Mouse (Mus musculus): ENCODE data around the gene Hes7. TPM values are rescaled to one million over a fixed set of nuclear protein-coding genes. Genes with fewer than 3 reads are reported as not detected.

Gene Hes7
- total and polyA plus RNA-seq, 3 experiments, result 0.04 TPM; not detected in 2

DNA sequence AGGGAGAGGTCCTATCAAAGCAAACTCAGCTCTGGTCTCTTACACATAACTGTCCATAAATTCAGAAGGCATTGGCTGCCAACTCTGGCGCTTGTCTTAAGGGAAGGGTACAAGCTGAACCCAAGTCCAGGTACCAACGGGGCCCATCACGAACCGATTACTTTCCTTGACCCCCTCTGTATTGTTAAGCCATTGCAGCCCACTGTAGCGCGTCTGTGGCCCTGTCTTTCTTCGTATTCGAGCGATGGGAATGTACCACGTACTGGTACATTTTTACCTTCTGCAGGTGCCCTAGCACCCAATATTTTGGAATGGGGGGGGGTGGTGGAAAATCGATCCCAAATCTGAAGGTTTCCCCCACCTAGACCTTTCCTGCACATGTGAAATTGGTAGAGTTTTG is 48.0 kb upstream of the Hes7 start:
- TF ChIP-seq BHLHE40 (IDR thresholded peaks at IDR 0.05; ENCODE audit: low read depth, low read length), result no peak
- no peak for TF ChIP-seq POLR2A (IDR thresholded peaks at IDR 0.05; ENCODE audit: low read depth, low read length)
- no peak for TF ChIP-seq SMC3 (IDR thresholded peaks at IDR 0.05; ENCODE audit: low read depth, low read length)
- Histone ChIP-seq H3K79me2 (replicated peaks; ENCODE audit: control insufficient read depth, extremely low read depth, insufficient read depth, poor library complexity, severe bottlenecking) (no peaks in the 10 kb centered on the region), H3K4me2 (ENCODE audit: insufficient read depth, low read depth, poor library complexity, severe bottlenecking) (peak overlapping the region; percentile 85), H3K4me1 (ENCODE audit: control insufficient read depth in 1 of 2, insufficient read depth in 2 of 2) (peaks cover 13 to 46% of the 10 kb centered on the region in 2 experiments), H3K9me3 (replicated peaks; ENCODE audit: low read length) (no peaks in the 10 kb centered on the region), H3K9ac (ENCODE audit: insufficient read depth, low read depth) (peak overlapping the region; percentile 88), H3K27me3 (replicated peaks) (peaks cover 4% of the 10 kb centered on the region), H3K36me3 (replicated peaks in 1 of 2; ENCODE audit: control insufficient read depth in 1 of 2, insufficient read depth in 1 of 2, low read length in 1 of 2) (no peaks in the 10 kb centered on the region), H3K4me3 (replicated peaks in 1 of 3; ENCODE audit: low read depth in 2 of 3, low read length in 2 of 3, poor library complexity in 1 of 3) (peak overlapping the region in 1 of 3 experiments; percentile 46), H3K27ac (ENCODE audit: insufficient read depth, low read depth) (no peak overlapping the region)
- in situ Hi-C loops (cut with MboI; ENCODE audit: low pct_ligation_motif_present, low pct_unique_long_range_greater_than_20kb, low sequenced_read_pairs) (no loop called here), dilution Hi-C loops (cut with MboI; ENCODE audit: extremely low pct_ligation_motif_present, extremely low pct_unique_long_range_greater_than_20kb, low sequenced_read_pairs) (no loop called here)
- no peak for DNase-seq (ENCODE audit: extremely low read depth)

DNA sequence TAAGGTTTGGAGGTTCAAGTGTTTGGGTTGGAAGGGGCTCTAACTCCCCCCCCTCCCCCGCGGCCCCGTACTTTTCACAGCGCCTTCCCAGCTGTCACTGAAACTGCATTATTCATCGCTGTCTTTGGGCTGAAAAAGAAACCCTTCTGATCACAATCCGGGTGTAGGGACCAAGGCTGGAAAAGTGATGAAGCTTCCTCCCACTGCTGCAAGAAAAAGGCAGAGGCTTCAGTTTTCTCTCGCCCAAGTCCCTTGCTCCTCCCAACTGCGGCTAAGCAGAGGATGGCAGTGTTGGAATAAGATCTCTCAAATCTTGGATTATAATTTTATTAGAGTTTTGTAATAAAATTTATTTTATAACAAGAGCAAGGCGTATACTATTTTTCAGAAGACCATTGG is 47.5 kb upstream of the Hes7 start:
- H3K4me2 ChIP-seq (ENCODE audit: insufficient read depth, low read depth, poor library complexity, severe bottlenecking), result peak overlapping the region; percentile 85
- H3K79me2 ChIP-seq (replicated peaks; ENCODE audit: control insufficient read depth, extremely low read depth, insufficient read depth, poor library complexity, severe bottlenecking), result no peaks in the 10 kb centered on the region
- no peaks in the 10 kb centered on the region for H3K36me3 ChIP-seq (replicated peaks in 1 of 2; ENCODE audit: control insufficient read depth in 1 of 2, insufficient read depth in 1 of 2, low read length in 1 of 2)
- peaks cover 3% of the 10 kb centered on the region for H3K27me3 ChIP-seq (replicated peaks)
- DNase-seq (ENCODE audit: extremely low read depth), result no peak
- peak overlapping the region; percentile 88 for H3K9ac ChIP-seq (ENCODE audit: insufficient read depth, low read depth)
- TF ChIP-seq CTCF (conservative IDR thresholded peaks at IDR 0.05 in 1 of 2, IDR thresholded peaks at IDR 0.05 in 1 of 2; ENCODE audit: low read depth in 2 of 2, low read length in 2 of 2) (no peak), EP300 (IDR thresholded peaks at IDR 0.05; ENCODE audit: low read length) (peak; percentile 13; the same call in 1 of the 2 replicates), SIN3A (IDR thresholded peaks at IDR 0.05; ENCODE audit: low read length) (no peak), POLR2AphosphoS2 (IDR thresholded peaks at IDR 0.05; ENCODE audit: low read depth, low read length) (no peak)
- peaks cover 13 to 49% of the 10 kb centered on the region in 2 experiments for H3K4me1 ChIP-seq (ENCODE audit: control insufficient read depth in 1 of 2, insufficient read depth in 2 of 2)
- in situ Hi-C loops (cut with MboI; ENCODE audit: low pct_ligation_motif_present, low pct_unique_long_range_greater_than_20kb, low sequenced_read_pairs), result no loop called here
- H3K9me3 ChIP-seq (replicated peaks; ENCODE audit: low read length), result no peaks in the 10 kb centered on the region
- peak overlapping the region; percentile 5 to 51 (median 46) for H3K4me3 ChIP-seq (replicated peaks in 1 of 3; ENCODE audit: low read depth in 2 of 3, low read length in 2 of 3, poor library complexity in 1 of 3)
- H3K27ac ChIP-seq (ENCODE audit: insufficient read depth, low read depth), result no peak overlapping the region
- dilution Hi-C loops (cut with MboI; ENCODE audit: extremely low pct_ligation_motif_present, extremely low pct_unique_long_range_greater_than_20kb, low sequenced_read_pairs), result no loop called here

DNA sequence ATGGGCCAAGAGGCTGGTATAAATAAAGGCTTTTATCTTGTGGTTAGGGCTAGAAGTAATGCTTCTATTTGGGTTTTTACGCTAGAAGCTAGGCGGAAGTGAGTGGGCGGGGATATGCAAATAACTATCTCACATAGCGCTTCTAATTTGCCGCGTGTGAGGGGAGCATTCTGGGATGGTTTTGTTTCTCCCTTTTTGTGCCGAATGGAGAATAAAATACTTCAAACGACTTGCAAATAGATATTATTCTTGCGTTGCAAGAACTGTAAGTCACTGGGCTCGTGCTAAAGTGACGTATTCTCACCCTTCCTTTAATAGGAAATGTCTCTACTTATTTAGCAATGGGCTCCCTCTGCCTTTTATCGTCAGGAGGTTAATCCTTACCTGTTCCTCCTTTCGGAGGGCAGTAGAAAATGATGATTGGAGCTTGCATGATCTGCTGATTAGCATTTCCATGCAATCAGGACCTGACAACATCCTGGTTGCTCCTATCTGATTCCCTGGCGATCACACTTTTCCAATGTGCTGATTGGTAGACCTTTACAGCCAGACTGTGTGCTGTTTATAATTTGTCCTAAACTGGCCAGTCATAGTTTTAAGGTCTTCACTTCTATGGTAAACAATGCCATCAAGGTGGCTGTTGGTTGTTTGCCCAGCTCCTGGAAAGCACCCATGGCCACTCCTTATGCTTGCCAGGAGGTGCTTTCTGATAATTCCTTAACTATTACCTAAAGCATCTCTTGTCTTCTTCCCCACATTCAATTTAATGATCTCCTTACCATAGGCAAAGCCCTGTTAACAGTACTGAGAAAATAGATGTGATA is 46.9 kb upstream of the Hes7 start:
- no peaks in the 10 kb centered on the region for H3K79me2 ChIP-seq (replicated peaks; ENCODE audit: control insufficient read depth, extremely low read depth, insufficient read depth, poor library complexity, severe bottlenecking)
- H3K4me2 ChIP-seq (ENCODE audit: insufficient read depth, low read depth, poor library complexity, severe bottlenecking), result peak overlapping the region; percentile 85
- peaks cover 2% of the 10 kb centered on the region for H3K27me3 ChIP-seq (replicated peaks)
- H3K36me3 ChIP-seq (replicated peaks in 1 of 2; ENCODE audit: control insufficient read depth in 1 of 2, insufficient read depth in 1 of 2, low read length in 1 of 2), result no peaks in the 10 kb centered on the region
- peaks cover 16 to 55% of the 10 kb centered on the region in 2 experiments for H3K4me1 ChIP-seq (ENCODE audit: control insufficient read depth in 1 of 2, insufficient read depth in 2 of 2)
- peak; percentile 99 for DNase-seq (ENCODE audit: extremely low read depth)
- H3K9me3 ChIP-seq (replicated peaks; ENCODE audit: low read length), result no peaks in the 10 kb centered on the region
- dilution Hi-C loops (cut with MboI; ENCODE audit: extremely low pct_ligation_motif_present, extremely low pct_unique_long_range_greater_than_20kb, low sequenced_read_pairs) (no loop called here), in situ Hi-C loops (cut with MboI; ENCODE audit: low pct_ligation_motif_present, low pct_unique_long_range_greater_than_20kb, low sequenced_read_pairs) (no loop called here)
- H3K9ac ChIP-seq (ENCODE audit: insufficient read depth, low read depth), result peak overlapping the region; percentile 88
- peak overlapping the region; percentile 59; the same call in 1 of the 2 replicates for H3K27ac ChIP-seq (ENCODE audit: insufficient read depth, low read depth)
- peak overlapping the region in 2 of 3 experiments; percentile 5 to 46 for H3K4me3 ChIP-seq (replicated peaks in 1 of 3; ENCODE audit: low read depth in 2 of 3, low read length in 2 of 3, poor library complexity in 1 of 3)
- peak; percentile 75; the same call in 1 of the 2 replicates for TF ChIP-seq KAT2A (IDR thresholded peaks at IDR 0.05; ENCODE audit: insufficient replicate concordance, low read length)
- TF ChIP-seq ZC3H11A (IDR thresholded peaks at IDR 0.05; ENCODE audit: low read depth, low read length), result no peak; the same call in 1 of the 2 replicates
- TF ChIP-seq TBP (conservative IDR thresholded peaks at IDR 0.05; ENCODE audit: low read depth, low read length), result peak; percentile 100
- peak; percentile 82 for TF ChIP-seq HCFC1 (IDR thresholded peaks at IDR 0.05; ENCODE audit: low read depth, low read length)
- TF ChIP-seq RAD21 (IDR thresholded peaks at IDR 0.05; ENCODE audit: low read depth, low read length), result no peak
- peak; percentile 100 for TF ChIP-seq ZMIZ1 (IDR thresholded peaks at IDR 0.05; ENCODE audit: low read depth, low read length)
- TF ChIP-seq E2F4 (IDR thresholded peaks at IDR 0.05; ENCODE audit: insufficient replicate concordance, low read depth, low read length), result peak; percentile 97
- peak; percentile 95 for TF ChIP-seq MYC (IDR thresholded peaks at IDR 0.05; ENCODE audit: low read depth, low read length)
- TF ChIP-seq JUN (IDR thresholded peaks at IDR 0.05; ENCODE audit: insufficient read depth, low read depth, low read length), result peak; percentile 91
- TF ChIP-seq SMC3 (IDR thresholded peaks at IDR 0.05; ENCODE audit: low read depth, low read length), result peak; percentile 28; the same call in 1 of the 2 replicates
- no peak for TF ChIP-seq USF1 (IDR thresholded peaks at IDR 0.05; ENCODE audit: low read depth, low read length)
- peak; percentile 64 for TF ChIP-seq EP300 (IDR thresholded peaks at IDR 0.05; ENCODE audit: low read length)
- peak; percentile 86 for TF ChIP-seq IRF4 (IDR thresholded peaks at IDR 0.05; ENCODE audit: low read depth, low read length)
- TF ChIP-seq CHD2 (IDR thresholded peaks at IDR 0.05; ENCODE audit: low read length), result peak; percentile 89
- TF ChIP-seq NRF1 (IDR thresholded peaks at IDR 0.05; ENCODE audit: low read depth, low read length), result peak; percentile 63
- TF ChIP-seq RCOR1 (conservative IDR thresholded peaks at IDR 0.05; ENCODE audit: low read depth, low read length), result peak; percentile 99
- TF ChIP-seq GABPA (IDR thresholded peaks at IDR 0.05; ENCODE audit: insufficient replicate concordance, low read depth, low read length), result peak; percentile 12; the same call in 1 of the 2 replicates
- TF ChIP-seq PAX5 (IDR thresholded peaks at IDR 0.05; ENCODE audit: low read length), result no peak
- TF ChIP-seq ELF1 (IDR thresholded peaks at IDR 0.05; ENCODE audit: low read depth, low read length), result peak; percentile 88
